Mouse (Mus musculus): ENCODE measurements around the gene Taar7f.
"Not testable (repeated sequence)": the region's sequence is repeated elsewhere in the genome, so short reads cannot be mapped to it uniquely, and the experiment has no call there.

The Taar7f gene

DNA sequence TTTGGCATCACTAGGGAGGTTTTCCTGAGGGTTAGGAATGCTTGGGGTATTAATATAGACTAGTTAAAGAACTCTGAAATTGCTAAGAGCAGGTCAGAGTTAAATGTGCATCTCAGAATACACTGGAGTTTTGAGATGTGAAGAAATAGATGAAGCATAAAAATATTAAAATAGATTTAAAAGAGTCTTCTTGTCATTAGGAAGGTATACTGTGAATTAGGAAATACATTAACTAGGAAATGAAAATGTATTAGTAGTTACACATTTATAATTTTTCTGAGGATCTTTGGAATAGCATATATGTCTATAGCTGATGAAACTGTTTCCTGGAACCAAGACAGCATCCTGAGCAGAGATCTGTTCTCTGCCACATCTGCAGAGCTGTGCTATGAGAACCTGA, at the start of gene Taar7f:
TSS of gene Taar7f (plus strand) at position 301 of the 400 bp plus-strand sequence.
- no peak for DNase-seq (ENCODE audit: low spot score in 2 of 2)

- no peak for DNase-seq (ENCODE audit: low spot score in 2 of 2)
These were observed 49.7 kb upstream of the Taar7f start, which contains the start of gene Taar7b for GRCm38 (mm10) chr10:23999639-24000038. Taar7b (plus strand) TSS chr10:23999939.

DNA sequence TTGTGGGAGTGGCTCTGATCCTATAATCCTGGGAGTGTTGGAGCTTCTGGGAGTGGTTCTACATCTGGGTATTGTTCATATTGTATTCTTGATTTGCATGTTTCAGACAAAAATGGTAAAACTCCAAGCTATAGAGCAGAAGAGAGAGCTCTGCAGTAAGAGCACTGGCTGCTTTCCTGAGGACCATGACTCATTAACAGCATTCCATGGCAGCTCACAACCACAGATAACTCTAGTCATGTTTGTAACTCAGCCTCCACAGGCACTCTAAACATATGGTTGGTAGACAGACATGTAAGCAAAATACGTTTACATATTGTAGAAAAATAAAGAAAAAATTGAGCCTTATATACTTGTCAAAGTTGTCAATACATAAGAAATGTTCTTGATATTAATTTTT, 42.9 kb upstream of the Taar7f start:
- DNase-seq (ENCODE audit: low spot score in 2 of 2): no peak

DNA sequence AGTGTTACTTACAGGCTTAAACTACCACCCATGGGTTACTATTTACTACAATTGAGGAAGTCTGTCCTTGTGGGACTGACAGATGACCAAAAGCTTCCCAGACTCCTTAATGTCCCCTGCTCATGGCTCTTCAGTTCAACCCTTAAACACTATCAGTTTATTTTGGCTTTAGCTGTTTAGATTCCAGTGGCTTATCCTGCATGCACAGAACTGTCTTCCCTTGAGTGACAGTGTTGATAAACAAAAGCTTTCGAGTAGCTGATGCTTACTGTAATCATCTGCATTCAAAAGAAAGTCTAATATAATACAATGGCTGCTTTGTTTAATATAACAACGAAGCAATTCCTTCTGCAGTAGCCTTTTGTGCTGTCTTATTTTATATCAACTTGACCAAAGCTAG, 42.3 kb upstream of the Taar7f start:
- DNase-seq (ENCODE audit: low spot score in 2 of 2): no peak

DNA sequence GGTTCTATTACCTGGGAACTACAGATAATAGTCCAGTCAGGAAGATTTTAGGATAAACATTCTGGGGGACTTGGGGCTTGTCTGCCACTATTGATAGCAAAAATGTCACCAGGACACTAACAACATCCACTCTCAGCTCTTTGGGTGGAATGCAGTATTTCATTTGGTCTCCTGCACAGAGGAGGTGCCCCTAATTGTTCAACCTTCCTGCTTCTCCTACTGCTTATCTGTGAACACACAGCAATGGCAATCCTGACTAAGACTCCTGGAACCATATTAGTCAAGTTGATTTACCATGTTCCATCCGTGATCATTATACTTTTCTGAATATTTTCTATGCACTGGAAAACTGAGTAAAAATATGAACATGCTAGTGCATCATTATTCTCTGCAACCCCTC, 41.2 kb upstream of the Taar7f start:
- DNase-seq (ENCODE audit: low spot score in 2 of 2): no peak

DNA sequence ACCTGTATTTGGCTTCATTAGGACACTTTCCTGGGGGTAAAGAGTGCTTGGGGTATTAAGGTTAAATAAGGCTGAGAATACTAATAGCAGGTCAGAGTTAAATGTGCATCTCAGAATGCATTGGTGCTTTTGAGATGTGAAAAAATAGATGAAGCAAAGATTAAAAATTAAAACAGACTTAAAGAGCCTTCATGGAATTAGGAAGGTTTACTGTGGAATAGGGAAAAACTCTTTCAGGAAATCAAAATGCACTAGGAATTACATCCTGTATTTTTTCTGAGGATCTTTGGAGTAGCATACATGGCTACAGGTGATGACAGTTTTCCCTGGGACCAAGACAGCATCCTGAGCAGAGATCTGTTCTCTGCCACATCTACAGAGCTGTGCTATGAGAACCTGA, 22.4 kb upstream of the Taar7f start, which contains the start of gene Taar7d:
TSS of gene Taar7d (plus strand) at position 301 of the 400 bp plus-strand sequence.
- DNase-seq (ENCODE audit: low spot score in 2 of 2): no peak

DNA sequence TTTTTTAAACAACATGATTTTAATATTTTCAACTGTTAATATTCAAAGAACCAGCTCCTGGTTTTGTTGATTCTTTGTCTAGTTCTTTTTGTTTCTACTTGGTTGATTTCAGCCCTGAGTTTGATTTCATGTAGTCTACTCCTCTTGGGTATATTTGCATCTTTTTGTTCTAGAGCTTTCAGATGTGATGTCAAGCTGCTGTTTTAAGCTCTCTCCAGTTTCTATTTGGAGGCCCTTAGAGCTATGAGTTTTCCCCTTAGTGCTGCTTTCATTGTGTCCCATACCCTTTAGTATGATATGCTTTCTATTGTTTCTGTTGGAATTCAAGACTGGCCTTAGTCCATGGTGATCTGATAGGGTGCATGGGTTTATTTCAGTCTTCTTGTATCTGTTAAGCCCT, 18.0 kb upstream of the Taar7f start:
- DNase-seq (ENCODE audit: low spot score in 2 of 2): no peak

DNA sequence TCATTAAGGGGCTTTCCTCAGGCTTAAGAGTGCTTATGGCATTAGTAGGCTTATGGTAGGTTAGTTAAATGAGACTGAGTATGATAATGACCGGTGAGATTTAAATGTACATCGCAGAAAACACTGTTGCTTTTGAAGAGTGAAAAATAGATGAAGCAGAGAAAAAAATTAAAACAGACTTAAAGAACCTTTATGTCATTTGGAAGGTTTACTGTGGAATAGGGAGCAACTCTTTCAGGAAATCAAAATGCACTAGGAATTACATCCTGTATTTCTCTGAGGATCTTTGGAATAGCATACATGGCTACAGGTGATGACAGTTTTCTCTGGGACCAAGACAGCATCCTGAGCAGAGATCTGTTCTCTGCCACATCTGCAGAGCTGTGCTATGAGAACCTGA, 12.0 kb upstream of the Taar7f start, which contains the start of gene Taar7e:
TSS of gene Taar7e (plus strand) at position 301 of the 400 bp plus-strand sequence.
- DNase-seq (ENCODE audit: low spot score in 2 of 2): no peak

DNA sequence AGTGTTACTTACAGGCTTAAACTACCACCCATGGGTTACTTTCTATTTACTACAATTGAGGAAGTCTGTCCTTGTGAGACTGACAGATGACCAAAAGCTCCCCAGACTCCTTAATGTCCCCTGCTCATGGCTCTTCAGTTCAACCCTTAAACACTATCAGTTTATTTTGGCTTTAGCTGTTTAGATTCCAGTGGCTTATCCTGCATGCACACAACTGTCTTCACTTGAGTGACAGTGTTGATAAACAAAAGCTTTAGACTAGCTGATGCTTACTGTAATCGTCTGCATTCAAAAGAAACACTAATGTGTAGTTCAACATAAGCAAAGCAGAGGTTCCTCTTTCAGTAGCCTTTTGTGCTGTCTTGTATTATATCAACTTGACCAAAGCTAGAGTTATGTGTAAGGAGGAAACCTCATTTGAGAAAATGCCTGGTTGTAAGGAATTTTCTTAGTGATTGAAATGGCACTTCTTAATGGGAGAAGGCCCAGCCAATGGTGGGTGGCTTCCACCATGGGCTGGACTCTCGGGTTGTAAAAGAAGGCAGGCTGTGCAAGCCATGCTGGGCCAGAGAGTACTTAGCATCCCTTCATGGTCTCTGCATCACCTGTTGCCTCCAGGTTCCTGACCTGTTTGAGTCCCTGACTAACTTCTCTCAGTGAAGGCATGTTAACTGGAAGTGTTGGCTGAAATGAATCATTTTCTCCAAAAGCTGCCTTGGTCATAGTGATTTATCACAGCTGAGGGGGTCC, 9.0 kb upstream of the Taar7f start:
- DNase-seq (ENCODE audit: low spot score in 2 of 2): no peak

DNA sequence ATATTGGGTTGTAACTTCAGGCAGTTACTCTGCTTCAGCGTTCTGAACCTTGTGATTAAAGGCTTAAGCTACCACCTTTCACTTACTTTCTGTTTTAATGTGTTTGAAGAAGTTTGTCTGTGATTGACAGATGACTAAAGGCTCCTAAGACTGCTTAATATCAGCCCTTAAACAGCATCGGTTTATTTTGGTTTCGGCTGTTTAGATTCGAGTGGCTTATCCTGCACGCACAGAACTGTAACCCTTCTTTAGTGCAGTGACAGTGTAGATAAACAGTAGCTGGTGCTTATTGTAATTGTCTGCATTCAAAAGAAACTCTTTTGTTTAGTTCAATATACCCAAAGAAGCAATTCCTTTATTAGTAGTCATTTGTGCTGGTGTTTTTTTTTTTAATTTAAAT, 2.7 kb downstream of the Taar7f start:
- DNase-seq (ENCODE audit: low spot score in 2 of 2): no peak

DNA sequence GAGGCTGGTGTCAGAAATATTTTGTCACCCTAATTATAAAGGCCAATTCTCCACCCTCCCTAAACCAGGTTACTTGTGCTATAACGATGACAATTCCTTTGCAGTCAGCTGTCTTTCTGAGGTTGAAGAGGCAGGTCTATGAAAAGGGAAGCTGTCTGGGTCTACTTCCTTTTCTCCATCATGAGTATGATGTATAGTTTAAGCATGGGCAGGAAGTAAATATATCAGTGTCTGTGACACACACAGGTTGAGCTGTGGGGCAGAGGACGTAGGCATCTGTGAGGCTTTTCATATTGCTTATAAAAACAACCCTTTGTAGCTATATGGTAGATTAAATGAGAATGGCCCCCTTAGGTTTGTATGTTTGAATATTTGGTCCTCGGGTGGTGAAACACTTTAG, 9.7 kb downstream of the Taar7f start:
- no peak for DNase-seq (ENCODE audit: low spot score in 2 of 2)

DNA sequence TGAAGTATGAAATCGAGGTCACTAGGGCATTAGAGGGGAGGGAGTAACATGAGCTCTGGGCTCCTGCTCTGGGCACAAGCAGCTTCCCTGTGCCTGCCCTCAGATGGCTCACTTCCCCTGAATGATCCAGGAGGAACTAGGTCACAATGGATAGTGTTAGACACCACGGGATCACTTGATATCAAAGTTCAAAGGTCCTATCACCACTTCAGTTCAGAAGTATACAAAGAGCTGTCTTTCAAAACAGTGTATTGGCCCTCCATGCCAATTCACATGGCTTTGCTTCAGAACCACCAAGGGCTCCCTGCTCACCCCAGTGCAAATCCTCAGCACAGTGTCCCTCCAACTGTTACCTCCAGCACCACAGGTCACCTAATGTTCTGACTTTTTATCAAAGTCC, 25.4 kb downstream of the Taar7f start:
- DNase-seq (ENCODE audit: low spot score in 2 of 2): not testable (repeated sequence)

- DNase-seq (ENCODE audit: low spot score in 2 of 2): not testable (repeated sequence)
These were observed 26.9 kb downstream of the Taar7f start, which contains the start of gene Taar8a for GRCm38 (mm10) chr10:24076200-24076599. Taar8a (plus strand) TSS chr10:24076500.

- peak; percentile 18 to 22 for DNase-seq (ENCODE audit: low spot score in 2 of 2)
These were observed 30.9 kb downstream of the Taar7f start for GRCm38 (mm10) chr10:24080166-24080565.

- DNase-seq (ENCODE audit: low spot score in 2 of 2): no peak
These were observed 36.6 kb downstream of the Taar7f start for GRCm38 (mm10) chr10:24085936-24086335.

- DNase-seq (ENCODE audit: low spot score in 2 of 2): no peak
These were observed 37.2 kb downstream of the Taar7f start for GRCm38 (mm10) chr10:24086555-24086954.

DNA sequence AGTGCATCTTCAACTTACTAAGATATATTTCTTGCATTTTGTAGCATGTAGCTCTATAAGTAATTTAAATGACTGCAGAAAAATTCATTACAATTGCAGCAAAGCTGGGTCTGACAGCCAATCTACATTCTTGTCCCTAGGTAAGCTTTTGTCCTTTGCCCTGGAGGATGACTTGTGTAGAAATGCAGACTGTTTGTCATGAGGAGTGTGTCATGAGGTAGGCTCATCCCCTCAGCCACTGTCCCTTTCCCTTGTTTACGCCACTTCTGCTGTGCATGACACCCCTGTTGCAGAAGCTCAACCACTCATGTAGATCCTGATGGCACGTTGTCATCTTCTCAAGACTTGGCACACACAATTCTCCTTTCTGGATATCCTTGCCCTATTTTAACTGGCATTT, 37.9 kb downstream of the Taar7f start:
- DNase-seq (ENCODE audit: low spot score in 2 of 2): no peak

DNA sequence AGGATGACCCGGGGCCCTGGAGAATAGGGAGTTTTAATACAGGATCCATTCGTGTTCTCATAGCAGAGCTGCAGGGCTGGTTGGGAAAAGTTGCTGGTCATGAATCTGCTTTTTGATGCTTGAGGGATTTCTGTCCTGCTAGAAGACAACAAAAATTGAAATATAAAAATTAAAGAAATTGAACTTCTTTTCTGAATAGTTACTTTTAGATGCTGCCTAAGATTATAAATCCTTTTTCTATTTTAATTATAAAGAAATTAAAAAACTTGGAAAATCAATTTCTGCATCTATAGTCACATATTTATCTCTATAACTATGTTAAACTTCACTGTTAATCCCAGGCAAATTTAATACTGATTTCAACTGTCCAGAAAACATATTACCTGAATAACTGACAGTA, 42.9 kb downstream of the Taar7f start, which contains the start of gene Taar8b:
TSS of gene Taar8b (minus strand) at position 101 of the 400 bp plus-strand sequence.
- DNase-seq (ENCODE audit: low spot score in 2 of 2): no peak

GRCm38 (mm10) chr10:24097010-24097409, 47.7 kb downstream of the Taar7f start:
- not testable (repeated sequence) for DNase-seq (ENCODE audit: low spot score in 2 of 2)

Measured in frontal cortex, postnatal 25 days (tissue).